Mouse (Mus musculus) liver, embryonic 16.5 days (tissue): ENCODE measurements around the gene Il4i1. TPM values are rescaled to one million over a fixed set of nuclear protein-coding genes. Genes with fewer than 3 reads are reported as not detected.

Source experiments
- ATAC-seq: fragments of 200-750 bp; cut with Nextera tagmentation; 2 replicates; pipeline ENCODE4 v1.8.0; 2017; ENCODE audit warnings: low read depth, mild to moderate bottlenecking, moderate number of reproducible peaks, moderate library complexity
- H3K27ac ChIP-seq: fragments of 300-500 bp; sonication (generic); 2 replicates; pipeline ENCODE4 v1.5.1; 2014; ENCODE audit warnings: mild to moderate bottlenecking, low read length
- H3K27me3 ChIP-seq: fragments of 300-500 bp; sonication (generic); 2 replicates; pipeline ENCODE4 v1.6.1; 2014; ENCODE audit warnings: low read depth, low read length, mixed read lengths; ENCODE audit not compliant: control insufficient read depth, insufficient read depth
- H3K36me3 ChIP-seq: fragments of 300-500 bp; sonication (generic); 2 replicates; pipeline ENCODE4 v1.6.1; 2014; ENCODE audit warnings: mild to moderate bottlenecking; ENCODE audit not compliant: control insufficient read depth, insufficient read depth
- H3K4me1 ChIP-seq: fragments of 300-500 bp; sonication (generic); 2 replicates; pipeline ENCODE4 v1.6.1; 2014; ENCODE audit warnings: low read depth, low read length, mixed read lengths; ENCODE audit not compliant: control insufficient read depth
- H3K4me2 ChIP-seq: fragments of 300-500 bp; sonication (generic); 2 replicates; pipeline ENCODE4 v1.6.1; 2014; ENCODE audit warnings: low read depth, low read length, mixed read lengths
- H3K4me3 ChIP-seq: fragments of 300-500 bp; sonication (generic); 2 replicates; pipeline ENCODE4 v1.5.1; 2014; ENCODE audit warnings: low read depth, mild to moderate bottlenecking, low read length
- H3K9ac ChIP-seq: fragments of 300-500 bp; sonication (generic); 2 replicates; pipeline ENCODE4 v1.6.1; 2014; ENCODE audit warnings: low read depth, low read length
- H3K9me3 ChIP-seq: fragments of 300-500 bp; sonication (generic); replicated peaks from 2 replicates; pipeline ENCODE4 v1.6.1; 2016; ENCODE audit warnings: low read length; ENCODE audit not compliant: control insufficient read depth
- WGBS: fragments of 180-500 bp; shearing (Covaris S2); extraction: QIAGEN DNeasy Blood & Tissue Kit; methylation state at CpG from one replicate; pipeline ENCODE4 v1.1.7; 2014; ENCODE audit not compliant: insufficient replicate concordance; 5-methylcytosine and 5-hydroxymethylcytosine counted together
- polyA plus RNA-seq: library from polyadenylated mRNA; unstranded; fragments of >200 nt; fragmentation: Nextera tagmentation; extraction: Ambion mirVana; gene quantifications from 2 replicates; pipeline ENCODE4 v1.2.1, GENCODE M21; 2015

The Il4i1 gene
- polyA plus RNA-seq, 1 experiment from 2014 or later = 0.34 TPM

GRCm38 (mm10) chr7:44838073-44838472 is 21.9 kb downstream of the Il4i1 start:
- no peaks in the 10 kb centered on the region for H3K9me3 ChIP-seq
- no peak overlapping the region for H3K27ac ChIP-seq
- peaks cover 12% of the 10 kb centered on the region for H3K36me3 ChIP-seq
- H3K4me1 ChIP-seq = peaks cover 15% of the 10 kb centered on the region
- H3K9ac ChIP-seq = no peak overlapping the region
- no peak overlapping the region for H3K4me2 ChIP-seq
- peaks cover 17% of the 10 kb centered on the region for H3K27me3 ChIP-seq
- no peak for ATAC-seq
- WGBS = 72% methylated on average over 6 of the region's 6 CpGs
- H3K4me3 ChIP-seq = no peak overlapping the region

- H3K27me3 ChIP-seq = peaks cover 17% of the 10 kb centered on the region
- no peaks in the 10 kb centered on the region for H3K9me3 ChIP-seq
- H3K9ac ChIP-seq = no peak overlapping the region
- H3K4me3 ChIP-seq = peak overlapping the region; percentile 23
- peaks cover 15% of the 10 kb centered on the region for H3K4me1 ChIP-seq
- peaks cover 13% of the 10 kb centered on the region for H3K36me3 ChIP-seq
- 15% methylated on average over 11 of the region's 11 CpGs for WGBS
- ATAC-seq = no peak
- H3K27ac ChIP-seq = no peak overlapping the region
- H3K4me2 ChIP-seq = peak overlapping the region; percentile 42
Observed at GRCm38 (mm10) chr7:44839171-44839490, 22.9 kb downstream of the Il4i1 start.

- Histone ChIP-seq H3K9ac (no peak overlapping the region), H3K9me3 (no peaks in the 10 kb centered on the region)
- 2% methylated on average over 58 of the region's 58 CpGs for whole genome bisulfite sequencing
Observed at GRCm38 (mm10) chr7:44839491-44840191, 23.5 kb downstream of the Il4i1 start.

GRCm38 (mm10) chr7:44840426-44840825 is 24.2 kb downstream of the Il4i1 start:
- H3K27ac ChIP-seq = no peak overlapping the region
- ATAC-seq = no peak
- H3K27me3 ChIP-seq = peaks cover 17% of the 10 kb centered on the region
- H3K9ac ChIP-seq = no peak overlapping the region
- WGBS = 38% methylated on average over 14 of the region's 14 CpGs
- peaks cover 19% of the 10 kb centered on the region for H3K36me3 ChIP-seq
- H3K4me3 ChIP-seq = no peak overlapping the region; the same call in 1 of the 2 replicates
- no peaks in the 10 kb centered on the region for H3K9me3 ChIP-seq
- peaks cover 15% of the 10 kb centered on the region for H3K4me1 ChIP-seq
- H3K4me2 ChIP-seq = peak overlapping the region; percentile 42; the same call in 1 of the 2 replicates

More at GRCm38 (mm10) chr7:44839491-44840191, 23.5 kb downstream of the Il4i1 start:
- Histone ChIP-seq H3K36me3 (peaks cover 13% of the 10 kb centered on the region), H3K27me3 (peaks cover 17% of the 10 kb centered on the region), H3K4me3 (peak overlapping the region; percentile 23), H3K4me2 (peak overlapping the region; percentile 42), H3K27ac (no peak overlapping the region), H3K4me1 (peaks cover 15% of the 10 kb centered on the region)
- ATAC-seq = peak; percentile 39

GRCm38 (mm10) chr7:44841825-44842463 is 25.8 kb downstream of the Il4i1 start:
- Histone ChIP-seq H3K4me3 (no peak overlapping the region), H3K27ac (no peak overlapping the region), H3K9ac (no peak overlapping the region), H3K4me1 (peaks cover 13% of the 10 kb centered on the region), H3K4me2 (no peak overlapping the region), H3K36me3 (peaks cover 32% of the 10 kb centered on the region), H3K9me3 (no peaks in the 10 kb centered on the region), H3K27me3 (peaks cover 17% of the 10 kb centered on the region)
- WGBS = 75% methylated on average over 8 of the region's 8 CpGs
- no peak for ATAC-seq

GRCm38 (mm10) chr7:44845006-44845405 is 28.8 kb downstream of the Il4i1 start:
- H3K27ac ChIP-seq = no peak overlapping the region
- H3K4me1 ChIP-seq = peaks cover 14% of the 10 kb centered on the region
- no peaks in the 10 kb centered on the region for H3K9me3 ChIP-seq
- peaks cover 7% of the 10 kb centered on the region for H3K27me3 ChIP-seq
- 82% methylated on average over 10 of the region's 10 CpGs for WGBS
- no peak overlapping the region for H3K4me3 ChIP-seq
- H3K9ac ChIP-seq = no peak overlapping the region
- H3K36me3 ChIP-seq = peaks cover 32% of the 10 kb centered on the region
- no peak for ATAC-seq
- no peak overlapping the region for H3K4me2 ChIP-seq

- Histone ChIP-seq H3K9me3 (no peaks in the 10 kb centered on the region), H3K4me3 (no peak overlapping the region), H3K27me3 (no peaks in the 10 kb centered on the region), H3K27ac (no peak overlapping the region), H3K36me3 (peaks cover 29% of the 10 kb centered on the region), H3K4me2 (no peak overlapping the region), H3K9ac (no peak overlapping the region), H3K4me1 (peaks cover 25% of the 10 kb centered on the region)
- ATAC-seq = no peak
- WGBS = 79% methylated on average over 7 of the region's 7 CpGs
Observed at GRCm38 (mm10) chr7:44846804-44847203, 30.6 kb downstream of the Il4i1 start.

GRCm38 (mm10) chr7:44847772-44848171 is 31.6 kb downstream of the Il4i1 start:
- ATAC-seq = no peak
- H3K36me3 ChIP-seq = peaks cover 23% of the 10 kb centered on the region

More at GRCm38 (mm10) chr7:44847772-44848171, 31.6 kb downstream of the Il4i1 start:
- WGBS = 61% methylated on average over 5 of the region's 5 CpGs
- H3K4me1 ChIP-seq = peaks cover 31% of the 10 kb centered on the region
- peak overlapping the region; percentile 77 for H3K9ac ChIP-seq
- peak overlapping the region; percentile 99 for H3K4me2 ChIP-seq
- H3K4me3 ChIP-seq = peak overlapping the region; percentile 91
- peak overlapping the region; percentile 98 for H3K27ac ChIP-seq
- H3K9me3 ChIP-seq = no peaks in the 10 kb centered on the region
- no peaks in the 10 kb centered on the region for H3K27me3 ChIP-seq
